Mouse (Mus musculus): ENCODE measurements around the gene Arl15.

Gene Arl15

GRCm38 (mm10) chr13:114096386-114096785, 302.1 kb downstream of the Arl15 start:
- DNase-seq (ENCODE audit: low read depth) = no peak

- no peak for DNase-seq (ENCODE audit: low read depth)
Observed at GRCm38 (mm10) chr13:114101155-114101554, 306.9 kb downstream of the Arl15 start.

- DNase-seq (ENCODE audit: low read depth) = no peak
Observed at GRCm38 (mm10) chr13:114106083-114106482, 311.8 kb downstream of the Arl15 start.

- DNase-seq (ENCODE audit: low read depth) = no peak
Observed at GRCm38 (mm10) chr13:114107499-114107898, 313.2 kb downstream of the Arl15 start.

GRCm38 (mm10) chr13:114109441-114109840, 315.1 kb downstream of the Arl15 start:
- no peak for DNase-seq (ENCODE audit: low read depth)

GRCm38 (mm10) chr13:114109845-114110244, 315.5 kb downstream of the Arl15 start:
- DNase-seq (ENCODE audit: low read depth) = no peak

- no peak for DNase-seq (ENCODE audit: low read depth)
Observed at GRCm38 (mm10) chr13:114113516-114113915, 319.2 kb downstream of the Arl15 start.

- no peak for DNase-seq (ENCODE audit: low read depth)
Observed at GRCm38 (mm10) chr13:114114586-114114985, 320.3 kb downstream of the Arl15 start.

- no peak for DNase-seq (ENCODE audit: low read depth)
Observed at GRCm38 (mm10) chr13:114115106-114115505, 320.8 kb downstream of the Arl15 start.

- no peak for DNase-seq (ENCODE audit: low read depth)
Observed at GRCm38 (mm10) chr13:114118104-114118830, 324.0 kb downstream of the Arl15 start.

- DNase-seq (ENCODE audit: low read depth) = no peak
Observed at GRCm38 (mm10) chr13:114119816-114120215, 325.5 kb downstream of the Arl15 start.

- DNase-seq (ENCODE audit: low read depth) = no peak
Observed at GRCm38 (mm10) chr13:114121591-114121990, 327.3 kb downstream of the Arl15 start.

- no peak for DNase-seq (ENCODE audit: low read depth)
Observed at GRCm38 (mm10) chr13:114123391-114123790, 329.1 kb downstream of the Arl15 start.

GRCm38 (mm10) chr13:114124385-114124784, 330.1 kb downstream of the Arl15 start:
- no peak for DNase-seq (ENCODE audit: low read depth)

GRCm38 (mm10) chr13:114124991-114125390, 330.7 kb downstream of the Arl15 start:
- no peak for DNase-seq (ENCODE audit: low read depth)

GRCm38 (mm10) chr13:114128366-114128765, 334.1 kb downstream of the Arl15 start:
- DNase-seq (ENCODE audit: low read depth) = no peak

- DNase-seq (ENCODE audit: low read depth) = no peak
Observed at GRCm38 (mm10) chr13:114129986-114130385, 335.7 kb downstream of the Arl15 start.

- DNase-seq (ENCODE audit: low read depth) = no peak
Observed at GRCm38 (mm10) chr13:114130566-114131319, 336.4 kb downstream of the Arl15 start.

GRCm38 (mm10) chr13:114138921-114139320, 344.6 kb downstream of the Arl15 start:
- no peak for DNase-seq (ENCODE audit: low read depth)

GRCm38 (mm10) chr13:114139570-114139969, 345.3 kb downstream of the Arl15 start:
- DNase-seq (ENCODE audit: low read depth) = no peak

GRCm38 (mm10) chr13:114142826-114143225, 348.5 kb downstream of the Arl15 start:
- DNase-seq (ENCODE audit: low read depth) = no peak

GRCm38 (mm10) chr13:114143247-114143646, 348.9 kb downstream of the Arl15 start:
- DNase-seq (ENCODE audit: low read depth) = no peak

Data from c-Kit-positive CD71-negative TER-119-negative erythroid progenitor cells, embryonic 14.5 days (primary cell).